Mouse (Mus musculus) myocyte (in vitro differentiated cells): ENCODE measurements around the gene Dglucy.

ENCODE experiments used
- E2F4 ChIP-seq: IDR thresholded peaks from one replicate; pipeline ENCODE4 v1.6.1; 2011; ENCODE audit warnings: mild to moderate bottlenecking, control low read depth, moderate library complexity; ENCODE audit not compliant: insufficient read depth
- POLR2A ChIP-seq: IDR thresholded peaks from one replicate; pipeline ENCODE4 v1.6.1; 2011; ENCODE audit warnings: low read depth, mild to moderate bottlenecking, control low read depth, moderate library complexity; ENCODE audit not compliant: insufficient read length
- TCF12 ChIP-seq: IDR thresholded peaks from one replicate; pipeline ENCODE4 v1.6.1; 2011; ENCODE audit warnings: mild to moderate bottlenecking, control low read depth; ENCODE audit not compliant: poor library complexity, insufficient read depth, severe bottlenecking

DNA sequence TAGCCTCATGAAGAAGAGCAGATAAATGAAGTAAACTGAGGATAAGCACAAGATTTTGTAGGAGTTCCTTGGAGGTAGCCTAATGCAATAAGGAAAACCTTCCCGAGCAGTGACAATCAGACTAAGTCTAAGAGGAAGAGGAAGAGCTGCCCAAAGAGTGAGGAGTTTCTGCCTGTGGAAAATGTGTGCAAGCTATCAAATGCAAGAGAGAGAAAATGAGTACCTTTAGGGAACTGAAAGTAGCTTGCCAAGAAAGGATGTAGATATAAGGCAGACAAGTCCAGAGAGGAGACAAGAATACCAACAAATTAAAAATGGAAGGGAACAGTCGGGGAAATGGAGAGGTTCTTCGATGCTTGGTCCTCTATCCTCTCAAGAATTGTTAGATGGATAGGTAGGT is 106.7 kb downstream of the Dglucy start:
- no peak for TF ChIP-seq POLR2A
- no peak for TF ChIP-seq E2F4
- no peak for TF ChIP-seq TCF12
